Mouse (Mus musculus) cerebellum, adult (tissue): Measurements from ENCODE around the gene Pigs.

Experiments
- ATAC-seq: cut with Nextera tagmentation; 2 replicates; pipeline ENCODE4 v1.9.2; 2017; ENCODE audit warnings: mild to moderate bottlenecking, moderate library complexity, mixed read lengths; ENCODE audit not compliant: insufficient number of reproducible peaks, low FRiP score, low TSS enrichment

Gene Pigs

GRCm38 (mm10) chr11:78333992-78334391 is 5.8 kb downstream of the Pigs start:
- ATAC-seq: no peak

- ATAC-seq: no peak
These were observed 8.8 kb downstream of the Pigs start for GRCm38 (mm10) chr11:78337040-78337439.

GRCm38 (mm10) chr11:78341702-78342101 is 13.5 kb downstream of the Pigs start:
- no peak for ATAC-seq

GRCm38 (mm10) chr11:78343381-78344327 is 15.4 kb downstream of the Pigs start, which contains the start of gene Unc119:
Gene Unc119, plus strand, starts transcription at chr11:78343482.
- ATAC-seq: peak; percentile 50; the same call in 1 of the 2 replicates

GRCm38 (mm10) chr11:78344328-78344889 is 16.2 kb downstream of the Pigs start:
- no peak for ATAC-seq

- ATAC-seq: no peak
These were observed 16.9 kb downstream of the Pigs start for GRCm38 (mm10) chr11:78344890-78345715.

GRCm38 (mm10) chr11:78345801-78346200 is 17.6 kb downstream of the Pigs start:
- ATAC-seq: no peak

- no peak for ATAC-seq
These were observed 18.3 kb downstream of the Pigs start for GRCm38 (mm10) chr11:78346326-78347069.

- ATAC-seq: no peak
These were observed 19.0 kb downstream of the Pigs start for GRCm38 (mm10) chr11:78347070-78347754.

GRCm38 (mm10) chr11:78347908-78348307 is 19.7 kb downstream of the Pigs start:
- no peak for ATAC-seq

- ATAC-seq: no peak
These were observed 20.3 kb downstream of the Pigs start for GRCm38 (mm10) chr11:78348474-78348873.

- ATAC-seq: no peak
These were observed 21.5 kb downstream of the Pigs start for GRCm38 (mm10) chr11:78349441-78350358.

GRCm38 (mm10) chr11:78353081-78353480 is 24.9 kb downstream of the Pigs start:
- no peak for ATAC-seq

GRCm38 (mm10) chr11:78354905-78355304 is 26.7 kb downstream of the Pigs start:
- ATAC-seq: no peak

- peak; percentile 53; the same call in 1 of the 2 replicates for ATAC-seq
These were observed 27.4 kb downstream of the Pigs start for GRCm38 (mm10) chr11:78355471-78356238.

GRCm38 (mm10) chr11:78358330-78359007 is 30.3 kb downstream of the Pigs start:
- no peak for ATAC-seq
